Mouse (Mus musculus) lung, postnatal 25 days (tissue): Measurements from ENCODE around the gene Casp3.
A peak's percentile ranks its signal among the peaks of the same experiment; 100 is the strongest.
"Not testable (repeated sequence)": the region's sequence is repeated elsewhere in the genome, so short reads cannot be mapped to it uniquely, and the experiment has no call there.

ENCODE experiments used
- DNase-seq: peaks from one replicate; pipeline ENCODE4 v3.0.0; 2022; ENCODE audit warnings: low spot score

The Casp3 gene

GRCm38 (mm10) chr8:46616879-46617689 lies at the start of gene Casp3, which contains the start of gene Primpol:
Gene Casp3, plus strand, starts transcription at chr8:46617291.
Gene Primpol, minus strand, starts transcription at chr8:46617212.
- DNase-seq, result peak; percentile 94

GRCm38 (mm10) chr8:46567946-46568345 lies 49.1 kb upstream of the Casp3 start:
- peak; percentile 78 for DNase-seq

DNA sequence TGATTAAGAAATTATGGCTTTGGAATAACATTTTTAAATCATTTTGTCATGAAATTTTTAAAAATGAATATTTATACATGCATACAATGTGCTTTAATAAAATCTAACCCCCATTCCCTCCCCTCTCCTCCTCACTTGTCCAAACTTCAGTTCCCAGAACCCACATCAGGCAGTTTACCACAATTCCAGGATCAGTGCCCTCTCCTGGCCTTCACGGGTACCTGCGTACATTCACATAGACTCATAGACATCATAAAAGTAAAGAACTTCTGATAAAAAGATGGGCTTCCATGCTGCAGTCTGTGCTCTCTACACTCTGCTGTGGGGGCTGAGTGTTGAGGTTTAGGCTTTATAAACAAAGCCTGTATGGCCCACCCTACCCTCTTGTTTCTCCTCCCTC lies 48.1 kb upstream of the Casp3 start:
- DNase-seq, result no peak

GRCm38 (mm10) chr8:46569659-46570441 lies 47.2 kb upstream of the Casp3 start:
- DNase-seq, result peak; percentile 57

DNA sequence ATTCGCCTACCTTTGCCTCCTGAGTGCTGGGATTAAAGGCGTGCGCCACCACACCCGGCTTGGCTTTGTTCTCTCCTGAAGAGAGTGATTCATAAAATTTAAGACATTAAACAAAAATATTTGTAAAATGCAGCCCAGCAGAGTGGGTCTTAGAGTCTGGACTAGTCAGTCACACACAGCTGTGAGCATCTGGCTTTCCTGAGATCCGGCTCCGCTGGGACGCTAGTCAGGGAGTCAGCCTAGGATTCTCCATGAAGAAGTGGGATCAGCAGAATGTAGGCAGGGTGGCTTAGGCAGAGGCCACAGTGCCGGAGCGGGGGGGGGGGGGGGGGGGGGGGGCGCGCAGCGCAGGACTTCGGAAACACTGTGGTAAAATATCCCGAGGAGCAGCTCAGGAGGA lies 46.4 kb upstream of the Casp3 start:
- DNase-seq, result no peak

- DNase-seq, result no peak
Measured at GRCm38 (mm10) chr8:46573446-46573845, 43.6 kb upstream of the Casp3 start.

GRCm38 (mm10) chr8:46573964-46574363 lies 43.1 kb upstream of the Casp3 start:
- no peak for DNase-seq

- no peak for DNase-seq
Measured at GRCm38 (mm10) chr8:46578794-46579193, 38.3 kb upstream of the Casp3 start.

DNA sequence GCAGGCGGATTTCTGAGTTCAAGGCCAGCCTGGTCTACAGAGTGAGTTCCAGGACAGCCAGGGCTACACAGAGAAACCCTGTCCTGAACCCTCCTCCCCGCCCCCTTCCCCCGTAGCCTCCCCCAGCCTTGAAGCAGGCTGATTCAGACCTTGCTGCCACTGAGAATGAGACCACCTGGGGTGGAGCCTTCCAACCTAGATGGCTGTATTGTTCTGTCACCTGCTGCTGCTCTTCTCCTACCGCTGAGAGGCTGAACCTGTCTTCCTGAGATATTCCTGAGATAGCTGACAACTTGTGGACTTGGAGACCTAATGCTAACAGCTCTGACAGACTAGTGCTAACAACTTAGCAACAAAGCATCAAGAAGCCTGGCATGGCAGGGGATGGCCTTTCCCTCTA lies 32.8 kb upstream of the Casp3 start:
- DNase-seq, result not testable (repeated sequence)

DNA sequence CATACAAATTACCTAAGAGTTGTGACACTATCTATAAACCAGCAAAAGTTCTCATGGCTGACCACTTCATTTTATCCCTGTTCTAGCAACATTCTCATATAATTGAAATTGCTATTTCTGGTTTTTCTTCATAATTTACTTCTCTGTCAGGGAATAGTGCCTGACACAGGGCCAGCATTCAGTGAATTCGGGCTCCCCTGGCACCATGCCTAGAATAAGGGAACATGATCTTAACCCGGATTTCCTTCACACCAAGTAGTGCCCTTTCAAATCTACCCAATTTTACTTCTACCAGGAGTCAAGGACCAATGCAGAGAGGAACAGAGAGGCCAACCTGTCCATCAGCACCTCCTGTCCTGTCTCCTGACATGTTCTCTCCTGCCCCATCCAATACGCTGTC lies 31.5 kb upstream of the Casp3 start:
- no peak for DNase-seq

DNA sequence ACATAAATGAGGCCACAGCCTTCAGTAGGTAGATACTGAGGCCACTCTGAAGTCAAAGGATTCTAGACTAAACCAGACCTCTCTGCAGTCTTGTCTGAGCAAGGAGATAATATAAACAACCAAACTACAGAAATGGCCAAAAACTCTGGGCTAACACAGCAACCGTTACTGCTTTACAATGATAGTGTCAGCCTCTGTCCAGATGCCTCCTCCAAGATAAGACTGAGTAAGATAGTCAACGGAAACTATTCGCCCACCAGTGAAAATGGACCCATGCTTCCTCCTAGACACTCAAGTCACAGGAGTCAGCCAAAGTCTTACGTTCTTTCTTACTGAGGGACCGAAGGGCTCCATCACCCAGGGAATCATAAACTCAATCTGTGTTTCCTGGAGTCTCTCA lies 29.2 kb upstream of the Casp3 start:
- no peak for DNase-seq

DNA sequence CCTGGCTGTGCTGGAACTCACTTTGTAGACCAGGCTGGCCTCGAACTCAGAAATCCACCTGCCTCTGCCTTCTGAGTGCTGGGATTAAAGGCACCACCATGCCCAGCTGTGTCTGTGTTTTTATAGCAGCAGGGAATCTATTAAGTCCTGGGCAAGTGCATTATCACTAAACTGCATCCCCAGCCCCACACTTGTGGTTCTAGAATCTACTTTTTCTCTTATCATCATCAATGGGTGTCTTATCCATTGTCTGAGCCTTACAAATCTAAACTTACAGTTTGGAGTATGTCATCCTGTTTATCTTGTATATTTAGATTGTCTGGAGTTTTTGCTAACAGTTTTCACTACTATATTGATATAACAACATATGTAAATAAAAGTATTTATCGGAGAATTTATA lies 28.4 kb upstream of the Casp3 start:
- no peak for DNase-seq

DNA sequence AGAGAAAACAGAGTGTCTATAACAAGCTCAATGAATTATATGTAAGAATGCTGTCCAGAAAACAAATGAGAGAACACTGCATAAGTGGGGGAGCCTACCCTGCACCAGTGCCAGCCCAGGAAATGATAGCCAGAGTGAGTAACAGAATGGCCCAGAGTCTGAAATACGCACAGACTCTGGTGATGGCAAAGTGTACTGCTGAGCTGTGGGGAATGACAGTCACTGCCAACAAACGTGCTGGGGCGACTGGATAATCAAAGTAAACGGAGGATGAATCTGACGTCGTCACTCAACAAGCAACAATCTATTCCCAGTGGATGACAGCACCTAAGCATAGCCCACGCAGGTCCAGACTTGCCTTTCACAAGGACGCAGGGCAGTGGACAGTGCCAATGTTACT lies 24.0 kb upstream of the Casp3 start:
- no peak for DNase-seq

- no peak for DNase-seq
Measured at GRCm38 (mm10) chr8:46593772-46594171, 23.3 kb upstream of the Casp3 start.

DNA sequence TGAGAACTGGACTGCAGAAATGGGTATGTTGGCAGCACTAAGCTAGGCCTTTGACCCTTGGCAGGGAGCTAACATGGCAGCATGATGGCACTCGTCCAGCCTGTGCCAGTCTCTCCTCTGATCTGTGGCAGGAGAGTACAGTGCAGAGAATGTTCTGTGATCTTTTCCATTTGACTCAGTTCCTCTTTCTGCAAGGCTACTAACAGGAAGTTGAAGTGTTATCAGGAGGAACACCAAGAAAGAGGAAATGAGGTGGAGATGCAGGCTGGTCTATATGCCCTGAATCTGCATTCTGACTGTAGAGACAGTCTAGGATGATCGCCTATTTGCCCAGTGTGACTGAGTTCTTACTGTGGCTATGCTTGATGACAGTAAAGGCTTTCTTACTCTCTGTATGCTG lies 21.5 kb upstream of the Casp3 start:
- peak; percentile 39 for DNase-seq

DNA sequence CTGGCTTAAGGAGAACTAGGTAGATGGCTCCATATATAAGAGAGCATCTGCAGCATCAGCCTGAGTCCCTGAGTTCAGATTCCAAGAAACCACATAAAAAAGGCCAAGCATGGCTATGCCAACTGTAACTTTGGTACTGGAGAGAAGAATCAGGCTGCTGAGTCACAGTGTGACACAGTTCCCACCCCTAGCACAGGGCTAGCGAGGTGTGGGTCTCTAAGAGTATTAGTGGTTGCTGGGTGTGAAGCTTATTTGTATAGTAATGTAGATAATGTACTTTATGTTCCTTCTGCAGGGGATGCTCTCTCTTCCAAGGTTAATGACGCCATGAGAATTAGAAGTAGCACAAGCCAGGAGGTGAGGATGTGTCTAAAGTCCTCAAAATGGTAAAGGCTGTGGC lies 20.6 kb upstream of the Casp3 start:
- DNase-seq, result no peak

- no peak for DNase-seq
Measured at GRCm38 (mm10) chr8:46597411-46597810, 19.7 kb upstream of the Casp3 start.

GRCm38 (mm10) chr8:46598114-46598513 lies 19.0 kb upstream of the Casp3 start:
- no peak for DNase-seq

GRCm38 (mm10) chr8:46598753-46599152 lies 18.3 kb upstream of the Casp3 start:
- no peak for DNase-seq

DNA sequence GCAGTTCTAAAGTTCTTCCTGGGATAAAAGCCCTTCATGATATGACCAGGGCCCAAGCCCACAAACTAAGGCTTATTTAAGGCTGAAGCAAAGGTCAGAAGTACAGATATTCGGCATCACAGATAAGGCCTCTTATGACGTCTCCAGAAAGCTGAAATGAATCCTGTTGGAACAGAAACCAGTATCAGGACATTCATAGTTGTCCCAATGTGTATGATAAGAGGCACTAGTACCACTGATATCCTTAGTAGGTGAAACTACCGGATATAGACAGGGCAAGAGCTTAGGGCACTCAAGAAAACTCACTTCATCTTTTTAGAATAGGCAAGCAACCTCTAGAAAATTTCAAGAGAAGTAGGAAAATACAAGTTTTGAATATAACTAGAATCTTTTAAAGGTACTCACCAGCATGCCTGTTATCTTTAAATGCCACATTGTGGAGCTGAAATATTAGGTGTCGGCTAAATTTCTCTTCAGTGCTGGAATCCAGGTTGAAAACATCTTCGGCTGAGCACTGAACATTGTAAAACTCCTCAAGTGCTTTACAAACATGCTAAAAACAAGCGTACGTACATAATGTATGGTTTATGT lies 17.7 kb upstream of the Casp3 start:
- DNase-seq, result no peak

- DNase-seq, result no peak
Measured at GRCm38 (mm10) chr8:46600959-46601707, 16.0 kb upstream of the Casp3 start.

DNA sequence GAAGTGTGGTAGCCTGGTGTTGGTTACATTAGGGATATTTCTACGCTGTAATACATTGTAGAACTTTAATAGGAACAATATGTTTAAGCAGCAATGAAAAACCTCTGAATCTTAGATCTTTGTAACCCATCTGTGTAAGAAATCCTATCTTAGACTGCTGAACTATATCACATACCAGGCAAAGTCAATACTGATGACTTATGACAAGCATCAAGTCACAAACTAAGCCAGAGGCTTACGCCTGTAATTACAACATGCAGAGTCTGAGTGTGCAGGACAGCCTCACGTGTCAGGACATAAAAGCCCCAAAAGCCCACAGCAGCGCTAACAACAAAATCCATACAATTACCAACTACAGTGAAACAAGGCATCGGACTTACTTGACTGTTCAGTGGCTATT lies 13.5 kb upstream of the Casp3 start:
- DNase-seq, result no peak
